Mouse (Mus musculus) olfactory bulb, adult 2 months (tissue): Measurements from ENCODE around the gene Slc39a11. TPM values are rescaled to one million over a fixed set of nuclear protein-coding genes. Genes with fewer than 3 reads are reported as not detected.

Source experiments
- H3K27ac ChIP-seq: fragments of 200-500 bp; 2 replicates; pipeline ENCODE4 v1.5.1; 2012; ENCODE audit warnings: low read depth, low read length; ENCODE audit not compliant: insufficient read depth
- H3K4me1 ChIP-seq: fragments of 200-500 bp; 2 replicates; pipeline ENCODE4 v1.6.1; 2012; ENCODE audit warnings: low read length; ENCODE audit not compliant: control insufficient read depth, insufficient read depth
- H3K4me3 ChIP-seq: fragments of 200-500 bp; 2 replicates; pipeline ENCODE4 v1.5.1; 2012; ENCODE audit warnings: mild to moderate bottlenecking, low read depth, low read length, moderate library complexity; ENCODE audit not compliant: insufficient read depth
- CTCF ChIP-seq: fragments of 200-500 bp; IDR thresholded peaks from 2 replicates; pipeline ENCODE4 v1.5.1; 2012; ENCODE audit warnings: low read depth, mild to moderate bottlenecking, low read length, moderate library complexity; ENCODE audit not compliant: insufficient read depth
- POLR2A ChIP-seq: fragments of 200-500 bp; IDR thresholded peaks from 2 replicates; pipeline ENCODE4 v1.6.1; 2012; ENCODE audit warnings: mild to moderate bottlenecking, low read depth, low read length, moderate library complexity; ENCODE audit not compliant: insufficient read depth
- WGBS: fragments of 180-500 bp; shearing (Covaris S2); methylation state at CpG from one replicate; pipeline ENCODE4 v1.1.7; 2018; 5-methylcytosine and 5-hydroxymethylcytosine counted together
- polyA plus RNA-seq: library from polyadenylated mRNA; stranded (reverse); fragments of >200 nt; gene quantifications from 2 replicates; pipeline ENCODE4 v1.2.4, GENCODE M21; 2012; ENCODE audit warnings: low replicate concordance; ENCODE audit not compliant: missing spikeins, insufficient read depth, insufficient read length

Gene Slc39a11
- polyA plus RNA-seq, 1 experiment = not detected

- 51% methylated on average over 4 of the region's 4 CpGs for whole genome bisulfite sequencing
- Histone ChIP-seq H3K4me3 (no peak overlapping the region), H3K4me1 (0 out of 2 replicates have a peak, but pooled peaks cover 2% of the 10 kb centered on the region), H3K27ac (no peak overlapping the region)
- TF ChIP-seq CTCF (no peak), POLR2A (no peak)
Measured at GRCm38 (mm10) chr11:113223756-113224323, 426.0 kb downstream of the Slc39a11 start.

GRCm38 (mm10) chr11:113221267-113222195, 428.3 kb downstream of the Slc39a11 start:
- Histone ChIP-seq H3K27ac (no peak overlapping the region), H3K4me3 (no peak overlapping the region), H3K4me1 (0 out of 2 replicates have a peak, but pooled peaks cover 2% of the 10 kb centered on the region)
- WGBS = 41% methylated on average over 18 of the region's 18 CpGs
- no peak for TF ChIP-seq CTCF
- no peak for TF ChIP-seq POLR2A

GRCm38 (mm10) chr11:113220649-113221048, 429.2 kb downstream of the Slc39a11 start:
- H3K4me1 ChIP-seq = 0 out of 2 replicates have a peak, but pooled peaks cover 2% of the 10 kb centered on the region
- WGBS = 89% methylated on average over 2 of the region's 2 CpGs
- no peak overlapping the region for H3K27ac ChIP-seq
- H3K4me3 ChIP-seq = no peak overlapping the region
- TF ChIP-seq CTCF = no peak
- no peak for TF ChIP-seq POLR2A

- 91% methylated on average over 7 of the region's 7 CpGs for WGBS
- H3K4me1 ChIP-seq = no peaks in the 10 kb centered on the region
- no peak for TF ChIP-seq POLR2A
- TF ChIP-seq CTCF = no peak
- H3K4me3 ChIP-seq = no peak overlapping the region
- H3K27ac ChIP-seq = no peak overlapping the region
Measured at GRCm38 (mm10) chr11:113214741-113215140, 435.1 kb downstream of the Slc39a11 start.

- H3K27ac ChIP-seq = no peak overlapping the region
- TF ChIP-seq CTCF (no peak), POLR2A (no peak)
- 39% methylated on average over 13 of the region's 13 CpGs for WGBS
- H3K4me3 ChIP-seq = no peak overlapping the region
- peaks cover 4% of the 10 kb centered on the region for H3K4me1 ChIP-seq
Measured at GRCm38 (mm10) chr11:113212390-113213025, 437.4 kb downstream of the Slc39a11 start.

GRCm38 (mm10) chr11:113209220-113209878, 440.5 kb downstream of the Slc39a11 start:
- no peak overlapping the region for H3K27ac ChIP-seq
- WGBS = 53% methylated on average over 16 of the region's 16 CpGs
- peaks cover 4% of the 10 kb centered on the region for H3K4me1 ChIP-seq
- H3K4me3 ChIP-seq = no peak overlapping the region
- TF ChIP-seq POLR2A = no peak
- TF ChIP-seq CTCF = no peak

- 78% methylated on average over 18 of the region's 18 CpGs for WGBS
Measured at GRCm38 (mm10) chr11:113208521-113209072, 441.3 kb downstream of the Slc39a11 start.

GRCm38 (mm10) chr11:113207966-113208365, 441.9 kb downstream of the Slc39a11 start:
- Histone ChIP-seq H3K4me3 (no peak overlapping the region), H3K4me1 (peaks cover 4% of the 10 kb centered on the region), H3K27ac (no peak overlapping the region)
- TF ChIP-seq POLR2A (no peak), CTCF (no peak)
- WGBS = 82% methylated on average over 14 of the region's 14 CpGs

More at GRCm38 (mm10) chr11:113208521-113209072, 441.3 kb downstream of the Slc39a11 start:
- Histone ChIP-seq H3K27ac (no peak overlapping the region), H3K4me1 (peaks cover 4% of the 10 kb centered on the region), H3K4me3 (no peak overlapping the region)
- TF ChIP-seq CTCF (no peak), POLR2A (no peak)
